ENCODE assay signal across 18 mouse cellular contexts in the genomic region with DNA sequence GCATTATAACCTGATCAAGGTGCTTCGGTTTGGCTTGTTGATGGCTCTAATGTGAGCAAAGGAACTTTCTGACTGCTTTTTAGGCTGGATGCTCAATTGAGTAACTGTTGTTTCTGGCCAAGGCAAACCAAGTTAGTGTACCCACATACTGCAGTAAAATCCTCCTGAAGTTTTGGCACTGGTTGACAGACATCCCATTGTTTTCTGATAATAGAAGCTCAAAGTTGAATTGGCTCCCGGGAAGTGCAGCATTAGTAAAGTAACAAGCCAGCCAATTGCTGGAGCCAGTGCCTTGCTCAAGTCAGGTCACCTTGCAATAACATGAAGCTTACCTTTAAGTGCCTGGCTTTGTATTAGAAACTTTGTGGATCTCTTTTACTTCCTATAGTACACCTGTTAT.
"Had no signal": no experiment of that assay in that cellular context is flagged by ENCODE, and none has a peak within 500 bp of the region (broad histone marks: within the 10 kb centered on the region; RNA-seq: fewer than 3 reads in every experiment).

No protein-coding gene starts in this region.

- H3K4me3 ChIP-seq: left cerebral cortex, adult 2 months; liver, embryonic 12.5 days; liver, embryonic 15.5 days; lung, embryonic 15.5 days; megakaryocyte, embryonic 14.5 days; midbrain, embryonic 10.5 days; neural tube, embryonic 12.5 days; neural tube, embryonic 15.5 days had no signal

- H3K9ac ChIP-seq: liver, embryonic 12.5 days; liver, embryonic 15.5 days; lung, embryonic 15.5 days; neural tube, embryonic 12.5 days; neural tube, embryonic 15.5 days had no signal

- H3K27ac ChIP-seq: kidney, postnatal 0 days; left cerebral cortex, adult 2 months; liver, embryonic 12.5 days; liver, embryonic 15.5 days; lung, embryonic 15.5 days; midbrain, embryonic 10.5 days; neural tube, embryonic 12.5 days; neural tube, embryonic 15.5 days had no signal

- DNase-seq: kidney, adult 2 months; kidney, postnatal 36 days; layer of hippocampus, postnatal 36 days; lung, adult 18-20 months; lung, postnatal 10 days; lung, postnatal 36 days; midbrain, embryonic 14.5 days; thymus, adult 18-20 months; thymus, postnatal 36 days had no signal

- H3K27me3 ChIP-seq: liver, embryonic 12.5 days; liver, embryonic 15.5 days; lung, embryonic 15.5 days; megakaryocyte, embryonic 14.5 days; neural tube, embryonic 12.5 days; neural tube, embryonic 15.5 days had no signal

- H3K4me1 ChIP-seq: liver, embryonic 12.5 days; liver, embryonic 15.5 days; lung, embryonic 15.5 days had no signal
